Mouse (Mus musculus): Measurements from ENCODE around the gene Sdk2. TPM values are rescaled to one million over a fixed set of nuclear protein-coding genes. Genes with fewer than 3 reads are reported as not detected.

The Sdk2 gene
- polyA plus RNA-seq, 1 experiment from 2014 or later = 4.2 TPM

DNA sequence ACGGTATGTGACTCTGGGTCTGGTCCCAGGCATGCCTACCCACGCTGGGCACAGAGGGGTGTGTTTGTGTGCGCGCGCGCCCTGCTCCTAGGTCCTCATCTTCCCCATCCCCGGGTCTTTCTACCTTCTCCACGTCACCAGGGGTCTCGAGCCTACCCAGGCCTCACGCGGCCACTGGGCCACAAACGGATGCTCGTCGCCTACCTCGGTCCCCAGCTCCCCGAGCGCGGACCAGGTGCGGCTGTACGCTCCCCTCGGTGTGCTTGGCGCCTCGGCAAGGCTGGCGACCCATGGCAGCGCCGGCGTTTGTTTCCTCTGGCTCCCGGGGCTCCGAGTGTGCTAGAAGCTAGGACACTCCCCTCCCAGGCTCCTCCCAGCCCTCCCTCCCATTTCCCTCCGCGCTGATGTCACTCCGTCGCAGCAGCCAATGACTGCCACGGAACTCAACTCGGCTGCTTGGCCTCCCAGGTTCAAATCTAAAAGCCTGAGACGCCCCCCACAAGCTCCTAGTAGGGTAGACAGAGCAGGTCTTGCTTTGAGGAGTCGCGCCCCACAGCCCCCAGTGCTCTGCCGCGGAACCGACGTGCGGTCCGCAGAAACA lies 315.3 kb downstream of the Sdk2 start, which contains the start of gene Cdc42ep4:
Cdc42ep4 (minus strand) TSS at position 398 of the 601 bp plus-strand sequence.
- under 1% methylated on average over 44 of the region's 44 CpGs for WGBS
- H3K4me1 ChIP-seq (ENCODE audit: control insufficient read depth, insufficient read depth, low read length) = peaks cover 39% of the 10 kb centered on the region
- H3K27me3 ChIP-seq (ENCODE audit: control insufficient read depth, insufficient read depth, low read length) = no peaks in the 10 kb centered on the region
- H3K4me2 ChIP-seq (replicated peaks; ENCODE audit: low read depth, low read length) = peak within 1 kb of the TSS; percentile 77
- no peaks in the 10 kb centered on the region for H3K9me3 ChIP-seq (ENCODE audit: control insufficient read depth, low read length)
- H3K9ac ChIP-seq (ENCODE audit: low read depth, low read length) = peak within 1 kb of the TSS; percentile 90
- ATAC-seq (ENCODE audit: low FRiP score, low TSS enrichment) = peak; percentile 86
- peaks cover 9% of the 10 kb centered on the region for H3K36me3 ChIP-seq (ENCODE audit: control insufficient read depth, insufficient read depth, low read length)
- H3K4me3 ChIP-seq (ENCODE audit: low read length) = peak within 1 kb of the TSS; percentile 88
- peak within 1 kb of the TSS; percentile 96 for H3K27ac ChIP-seq (ENCODE audit: low read depth, low read length)

DNA sequence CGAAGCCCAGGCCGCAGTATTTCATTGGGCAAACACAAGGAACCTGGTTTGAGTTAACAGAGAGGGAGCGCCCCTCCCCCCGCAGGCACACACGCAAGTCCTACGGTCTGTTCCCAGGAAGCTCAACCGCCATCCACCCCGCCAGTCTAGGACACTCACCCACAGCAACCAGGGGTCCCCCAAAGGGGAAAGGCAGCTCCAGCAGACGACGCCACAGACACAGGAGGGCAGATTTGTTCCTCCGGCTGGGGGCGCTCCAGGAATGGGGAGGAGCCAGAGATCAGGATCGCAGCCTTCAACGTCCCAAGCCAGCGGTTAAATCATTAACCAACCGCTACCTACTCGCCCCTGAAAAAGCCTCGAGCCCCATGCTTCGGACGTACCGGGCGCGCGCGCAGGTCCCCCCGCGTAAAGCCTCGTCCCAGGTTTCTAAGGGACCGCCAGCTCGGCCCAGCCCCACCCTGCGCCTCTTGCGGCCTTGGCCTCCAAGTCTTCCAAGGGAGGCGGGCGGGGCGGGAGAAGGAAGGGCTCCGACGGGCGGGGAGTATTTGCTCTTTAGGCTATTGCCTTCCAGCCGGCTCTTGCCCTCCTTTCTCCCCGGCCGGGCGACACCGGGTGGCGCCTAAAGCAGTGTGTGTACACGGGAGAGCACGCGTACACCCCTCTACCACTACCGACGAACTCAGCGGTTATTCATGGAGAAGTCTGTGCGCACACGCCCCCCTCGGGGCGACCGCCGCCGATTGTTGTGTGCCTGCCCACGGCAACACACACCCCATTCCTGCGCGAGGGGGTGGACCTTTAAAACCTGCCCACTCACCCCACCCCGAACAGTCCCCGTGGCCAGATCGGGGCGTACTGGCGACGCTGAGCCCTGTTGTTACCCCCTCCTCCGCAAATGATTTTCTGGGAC lies 316.0 kb downstream of the Sdk2 start:
- peak; percentile 46 for ATAC-seq (ENCODE audit: low FRiP score, low TSS enrichment)
- under 1% methylated on average over 67 of the region's 67 CpGs for whole genome bisulfite sequencing
- peak overlapping the region; percentile 90 for H3K9ac ChIP-seq (ENCODE audit: low read depth, low read length)
- H3K27me3 ChIP-seq (ENCODE audit: control insufficient read depth, insufficient read depth, low read length) = no peaks in the 10 kb centered on the region
- peaks cover 9% of the 10 kb centered on the region for H3K36me3 ChIP-seq (ENCODE audit: control insufficient read depth, insufficient read depth, low read length)
- H3K9me3 ChIP-seq (ENCODE audit: control insufficient read depth, low read length) = no peaks in the 10 kb centered on the region
- H3K27ac ChIP-seq (ENCODE audit: low read depth, low read length) = peak overlapping the region; percentile 96
- peak overlapping the region; percentile 77 for H3K4me2 ChIP-seq (replicated peaks; ENCODE audit: low read depth, low read length)
- peak overlapping the region; percentile 88 for H3K4me3 ChIP-seq (ENCODE audit: low read length)
- H3K4me1 ChIP-seq (ENCODE audit: control insufficient read depth, insufficient read depth, low read length) = peaks cover 39% of the 10 kb centered on the region

DNA sequence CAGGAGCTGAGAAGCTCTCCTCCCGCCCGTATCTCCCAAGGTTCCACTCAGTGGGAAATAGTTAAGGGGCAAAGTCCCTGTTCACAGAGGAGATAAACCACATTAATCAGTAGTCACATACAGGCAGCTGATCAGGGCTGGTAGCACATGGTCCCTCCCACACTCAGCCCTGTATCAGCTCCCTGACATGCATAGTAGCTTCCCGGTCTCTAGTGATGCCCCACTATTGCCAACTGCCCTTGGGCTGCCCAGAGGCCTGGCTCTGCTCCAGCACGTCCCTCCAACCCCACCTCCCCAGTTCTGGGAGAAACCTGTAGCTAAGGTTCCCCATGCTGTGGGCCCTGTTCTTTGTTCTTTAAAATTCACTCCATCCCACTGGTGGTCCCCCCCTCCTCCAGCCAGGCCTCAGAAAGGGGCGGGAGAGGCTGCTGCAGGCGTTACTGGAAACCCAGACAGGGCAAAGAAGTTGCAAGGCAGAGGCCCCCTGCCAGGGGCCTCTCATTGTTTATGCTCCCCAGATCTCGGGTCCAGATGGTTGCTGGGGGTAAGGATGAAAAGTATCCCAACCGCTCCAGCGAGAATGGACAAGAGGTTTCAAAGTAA lies 317.0 kb downstream of the Sdk2 start:
- H3K4me3 ChIP-seq (ENCODE audit: low read length) = peak overlapping the region; percentile 88
- peak overlapping the region; percentile 77 for H3K4me2 ChIP-seq (replicated peaks; ENCODE audit: low read depth, low read length)
- peak overlapping the region; percentile 96 for H3K27ac ChIP-seq (ENCODE audit: low read depth, low read length)
- H3K9ac ChIP-seq (ENCODE audit: low read depth, low read length) = peak overlapping the region; percentile 90
- H3K9me3 ChIP-seq (ENCODE audit: control insufficient read depth, low read length) = no peaks in the 10 kb centered on the region
- H3K36me3 ChIP-seq (ENCODE audit: control insufficient read depth, insufficient read depth, low read length) = peaks cover 13% of the 10 kb centered on the region
- WGBS = 3% methylated on average over 9 of the region's 9 CpGs
- H3K27me3 ChIP-seq (ENCODE audit: control insufficient read depth, insufficient read depth, low read length) = no peaks in the 10 kb centered on the region
- ATAC-seq (ENCODE audit: low FRiP score, low TSS enrichment) = no peak
- H3K4me1 ChIP-seq (ENCODE audit: control insufficient read depth, insufficient read depth, low read length) = peaks cover 39% of the 10 kb centered on the region

DNA sequence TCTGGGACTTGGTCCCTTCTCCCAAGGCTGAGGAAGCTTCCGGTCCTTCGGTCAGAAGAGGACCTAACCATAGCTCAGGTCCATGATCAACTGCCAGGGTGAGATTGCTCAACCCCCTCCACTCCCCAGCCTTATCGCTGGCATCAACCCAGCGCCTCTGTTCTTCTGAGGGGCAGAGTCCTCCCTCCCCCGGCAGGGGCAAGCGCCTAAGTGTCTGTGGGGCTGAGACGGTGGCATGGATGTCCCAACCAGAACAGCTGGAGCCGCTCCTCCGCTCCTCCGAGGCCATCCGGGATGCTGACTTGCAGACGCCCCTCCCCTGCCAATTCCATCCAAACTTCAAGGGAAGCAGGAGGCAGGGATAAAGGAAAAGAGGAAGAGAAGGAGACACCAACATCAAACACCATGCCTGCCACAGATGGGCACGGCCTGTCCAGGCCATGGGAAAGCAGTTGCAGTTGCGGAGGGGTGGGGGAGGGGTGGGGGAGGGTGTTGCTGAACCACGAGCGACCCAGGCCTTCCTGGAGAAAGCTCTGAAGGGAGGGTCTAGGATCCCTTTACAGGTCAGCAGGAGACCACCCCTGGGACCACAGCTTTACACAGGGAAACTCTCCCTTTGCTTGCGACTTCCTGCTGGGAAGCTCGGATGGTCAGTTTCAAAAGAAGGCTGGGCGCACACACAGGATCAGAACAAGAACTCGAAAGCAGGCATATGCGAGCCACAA lies 317.9 kb downstream of the Sdk2 start:
- Histone ChIP-seq H3K27me3 (ENCODE audit: control insufficient read depth, insufficient read depth, low read length) (no peaks in the 10 kb centered on the region), H3K27ac (ENCODE audit: low read depth, low read length) (peak overlapping the region; percentile 96), H3K9me3 (ENCODE audit: control insufficient read depth, low read length) (no peaks in the 10 kb centered on the region), H3K4me1 (ENCODE audit: control insufficient read depth, insufficient read depth, low read length) (peaks cover 39% of the 10 kb centered on the region), H3K4me2 (replicated peaks; ENCODE audit: low read depth, low read length) (peak overlapping the region; percentile 77), H3K36me3 (ENCODE audit: control insufficient read depth, insufficient read depth, low read length) (peaks cover 17% of the 10 kb centered on the region), H3K4me3 (ENCODE audit: low read length) (peak overlapping the region; percentile 88), H3K9ac (ENCODE audit: low read depth, low read length) (peak overlapping the region; percentile 90; the same call in 1 of the 2 replicates)
- 6% methylated on average over 21 of the region's 21 CpGs for WGBS
- 0 out of 2 replicates have a peak, but pooled peaks have one; percentile 1 for ATAC-seq (ENCODE audit: low FRiP score, low TSS enrichment)

DNA sequence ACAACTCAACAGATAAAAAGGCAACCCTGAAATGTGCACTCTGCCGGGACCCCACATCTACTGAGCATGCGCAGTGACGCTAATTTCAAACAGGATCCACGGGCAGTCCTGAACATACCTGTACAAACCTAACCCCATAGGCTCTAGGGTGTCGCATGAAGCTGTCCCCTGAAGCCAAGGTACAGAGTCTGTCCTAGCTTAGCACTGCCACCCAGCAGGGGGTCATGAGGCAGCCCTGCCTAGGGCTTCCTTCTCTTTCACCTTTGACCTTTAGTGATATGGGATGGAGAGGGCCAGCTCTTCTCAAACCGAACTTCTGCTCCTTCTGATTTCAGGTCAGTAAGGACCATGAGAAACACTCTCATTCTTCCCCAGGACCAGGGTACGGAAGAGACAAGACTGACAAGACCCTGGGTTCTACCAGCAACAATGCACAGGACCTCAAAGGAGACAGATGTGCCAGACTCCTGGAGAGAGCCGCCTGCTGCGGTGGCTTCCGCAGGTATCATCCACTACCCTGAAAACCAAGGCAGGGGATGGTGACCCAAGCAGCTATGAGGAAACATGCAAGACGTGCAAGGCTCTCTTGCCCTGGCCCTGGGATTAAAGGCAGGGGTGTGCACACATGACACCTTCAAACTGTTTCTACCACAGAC lies 319.0 kb downstream of the Sdk2 start:
- ATAC-seq (ENCODE audit: low FRiP score, low TSS enrichment) = no peak
- H3K9ac ChIP-seq (ENCODE audit: low read depth, low read length) = peak overlapping the region; percentile 90; the same call in 1 of the 2 replicates
- peaks cover 4% of the 10 kb centered on the region; the same call in 1 of the 2 replicates for H3K9me3 ChIP-seq (ENCODE audit: control insufficient read depth, low read length)
- peaks cover 39% of the 10 kb centered on the region for H3K4me1 ChIP-seq (ENCODE audit: control insufficient read depth, insufficient read depth, low read length)
- peak overlapping the region; percentile 77 for H3K4me2 ChIP-seq (replicated peaks; ENCODE audit: low read depth, low read length)
- H3K36me3 ChIP-seq (ENCODE audit: control insufficient read depth, insufficient read depth, low read length) = peaks cover 25% of the 10 kb centered on the region
- H3K27ac ChIP-seq (ENCODE audit: low read depth, low read length) = no peak overlapping the region
- H3K4me3 ChIP-seq (ENCODE audit: low read length) = peak overlapping the region; percentile 88; the same call in 1 of the 2 replicates
- H3K27me3 ChIP-seq (ENCODE audit: control insufficient read depth, insufficient read depth, low read length) = no peaks in the 10 kb centered on the region
- 79% methylated on average over 11 of the region's 11 CpGs for WGBS

DNA sequence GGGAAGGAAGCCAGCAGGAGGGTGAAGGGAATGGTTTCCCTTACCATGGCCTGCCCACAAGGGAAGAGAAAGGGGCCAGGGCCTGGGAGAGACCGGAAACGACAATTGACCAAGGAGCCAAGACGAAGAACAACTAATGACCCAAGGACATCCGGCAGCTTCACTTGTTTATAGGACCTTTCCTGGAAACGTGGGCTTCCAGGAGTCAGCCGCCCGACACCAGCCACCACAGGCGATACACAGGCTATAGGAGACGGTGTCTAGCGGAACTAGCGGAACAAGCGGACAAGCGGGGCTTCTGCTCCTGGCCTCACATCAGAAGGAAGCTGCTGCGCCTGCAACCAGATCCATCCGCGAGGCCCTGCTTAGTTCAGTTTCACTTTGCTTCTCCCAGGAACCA lies 319.8 kb downstream of the Sdk2 start:
- H3K4me2 ChIP-seq (replicated peaks; ENCODE audit: low read depth, low read length) = peak overlapping the region; percentile 77
- no peak overlapping the region; the same call in 1 of the 2 replicates for H3K4me3 ChIP-seq (ENCODE audit: low read length)
- 29% methylated on average over 16 of the region's 16 CpGs for WGBS
- peaks cover 25% of the 10 kb centered on the region for H3K36me3 ChIP-seq (ENCODE audit: control insufficient read depth, insufficient read depth, low read length)
- H3K4me1 ChIP-seq (ENCODE audit: control insufficient read depth, insufficient read depth, low read length) = peaks cover 36% of the 10 kb centered on the region
- no peaks in the 10 kb centered on the region for H3K27me3 ChIP-seq (ENCODE audit: control insufficient read depth, insufficient read depth, low read length)
- no peak for ATAC-seq (ENCODE audit: low FRiP score, low TSS enrichment)
- peak overlapping the region; percentile 7; the same call in 1 of the 2 replicates for H3K9ac ChIP-seq (ENCODE audit: low read depth, low read length)
- peaks cover 4% of the 10 kb centered on the region; the same call in 1 of the 2 replicates for H3K9me3 ChIP-seq (ENCODE audit: control insufficient read depth, low read length)
- H3K27ac ChIP-seq (ENCODE audit: low read depth, low read length) = peak overlapping the region; percentile 44; the same call in 1 of the 2 replicates

DNA sequence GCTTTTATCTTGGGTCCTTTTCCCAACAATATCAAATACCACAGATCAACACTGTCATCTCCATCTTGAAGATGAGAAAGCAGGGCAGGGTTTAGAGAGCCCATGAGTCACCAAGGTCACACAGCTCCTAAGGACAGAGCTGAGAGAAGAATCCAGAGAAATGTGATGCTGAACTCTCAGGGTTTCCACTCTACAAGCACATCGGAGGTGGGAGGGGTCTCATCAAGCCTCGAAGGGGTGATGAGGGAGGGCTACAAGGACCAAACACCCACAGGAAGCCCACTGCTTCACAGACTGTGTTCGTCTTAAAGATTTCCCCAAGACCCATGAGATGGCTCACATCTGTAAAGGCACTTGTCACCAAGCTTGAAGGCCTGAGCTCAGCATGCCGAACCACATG lies 320.9 kb downstream of the Sdk2 start:
- H3K36me3 ChIP-seq (ENCODE audit: control insufficient read depth, insufficient read depth, low read length) = peaks cover 25% of the 10 kb centered on the region
- peaks cover 34% of the 10 kb centered on the region for H3K4me1 ChIP-seq (ENCODE audit: control insufficient read depth, insufficient read depth, low read length)
- no peak overlapping the region for H3K4me2 ChIP-seq (replicated peaks; ENCODE audit: low read depth, low read length)
- no peak for ATAC-seq (ENCODE audit: low FRiP score, low TSS enrichment)
- no peak overlapping the region for H3K27ac ChIP-seq (ENCODE audit: low read depth, low read length)
- no peak overlapping the region for H3K9ac ChIP-seq (ENCODE audit: low read depth, low read length)
- H3K9me3 ChIP-seq (ENCODE audit: control insufficient read depth, low read length) = peaks cover 4% of the 10 kb centered on the region; the same call in 1 of the 2 replicates
- no peak overlapping the region for H3K4me3 ChIP-seq (ENCODE audit: low read length)
- no peaks in the 10 kb centered on the region for H3K27me3 ChIP-seq (ENCODE audit: control insufficient read depth, insufficient read depth, low read length)
- WGBS = 67% methylated on average over 4 of the region's 4 CpGs

DNA sequence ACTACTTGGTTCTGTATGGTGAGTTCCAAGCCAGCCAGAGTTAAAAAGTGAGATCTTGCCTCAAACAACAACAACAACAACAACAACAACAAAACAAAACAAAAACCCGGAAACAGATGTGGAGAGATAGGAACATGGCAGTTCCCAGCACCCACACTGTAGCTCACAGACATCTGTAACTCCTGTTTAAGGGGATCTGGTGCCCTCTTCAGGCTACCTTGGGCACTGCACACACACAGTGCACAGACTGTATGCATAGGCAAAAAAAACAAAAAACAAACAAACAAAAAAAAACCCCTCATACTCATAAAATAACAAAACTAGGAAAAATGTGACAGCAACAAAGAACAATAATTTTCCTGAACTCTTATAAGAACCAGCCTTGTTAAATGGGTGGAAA lies 323.8 kb downstream of the Sdk2 start:
- Histone ChIP-seq H3K9ac (ENCODE audit: low read depth, low read length) (no peak overlapping the region), H3K27ac (ENCODE audit: low read depth, low read length) (no peak overlapping the region), H3K36me3 (ENCODE audit: control insufficient read depth, insufficient read depth, low read length) (peaks cover 18% of the 10 kb centered on the region), H3K9me3 (ENCODE audit: control insufficient read depth, low read length) (peaks cover 4% of the 10 kb centered on the region; the same call in 1 of the 2 replicates), H3K4me2 (replicated peaks; ENCODE audit: low read depth, low read length) (no peak overlapping the region), H3K4me3 (ENCODE audit: low read length) (no peak overlapping the region), H3K4me1 (ENCODE audit: control insufficient read depth, insufficient read depth, low read length) (peaks cover 27% of the 10 kb centered on the region), H3K27me3 (ENCODE audit: control insufficient read depth, insufficient read depth, low read length) (no peaks in the 10 kb centered on the region)
- WGBS = 100% methylated on average over 1 of the region's 1 CpGs
- ATAC-seq (ENCODE audit: low FRiP score, low TSS enrichment) = no peak
